Mouse (Mus musculus): ENCODE measurements around the gene Tac2. TPM values are rescaled to one million over a fixed set of nuclear protein-coding genes. Genes with fewer than 3 reads are reported as not detected.
A peak's percentile ranks its signal among the peaks of the same experiment; 100 is the strongest.

Tac2 gene
- total RNA-seq (2021) = not detected in 2 replicates
- long read RNA-seq = 0 reads

DNA sequence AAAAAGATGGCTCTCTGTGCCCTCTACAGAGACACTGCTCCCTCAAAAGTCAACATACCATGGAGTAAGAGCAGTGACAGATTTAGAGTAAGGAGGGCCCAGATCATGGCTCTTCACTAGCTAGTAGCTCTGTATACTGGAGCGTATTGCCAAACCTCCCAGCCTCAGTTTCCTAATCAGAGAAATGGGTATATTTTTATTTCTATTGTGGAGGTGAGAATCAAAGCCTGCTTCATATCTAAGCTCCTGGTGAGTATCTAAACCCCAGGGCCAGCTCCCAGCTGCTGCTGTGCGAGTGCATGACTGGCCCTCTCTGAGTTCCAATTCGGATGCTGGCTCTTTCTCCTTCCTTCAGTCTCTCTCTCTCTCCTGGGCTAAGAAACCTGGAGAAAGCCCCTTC is at the start of gene Tac2:
Gene Tac2 (plus strand): TSS at position 301 of the 400 bp plus-strand sequence.
- DNase-seq = no peak

DNA sequence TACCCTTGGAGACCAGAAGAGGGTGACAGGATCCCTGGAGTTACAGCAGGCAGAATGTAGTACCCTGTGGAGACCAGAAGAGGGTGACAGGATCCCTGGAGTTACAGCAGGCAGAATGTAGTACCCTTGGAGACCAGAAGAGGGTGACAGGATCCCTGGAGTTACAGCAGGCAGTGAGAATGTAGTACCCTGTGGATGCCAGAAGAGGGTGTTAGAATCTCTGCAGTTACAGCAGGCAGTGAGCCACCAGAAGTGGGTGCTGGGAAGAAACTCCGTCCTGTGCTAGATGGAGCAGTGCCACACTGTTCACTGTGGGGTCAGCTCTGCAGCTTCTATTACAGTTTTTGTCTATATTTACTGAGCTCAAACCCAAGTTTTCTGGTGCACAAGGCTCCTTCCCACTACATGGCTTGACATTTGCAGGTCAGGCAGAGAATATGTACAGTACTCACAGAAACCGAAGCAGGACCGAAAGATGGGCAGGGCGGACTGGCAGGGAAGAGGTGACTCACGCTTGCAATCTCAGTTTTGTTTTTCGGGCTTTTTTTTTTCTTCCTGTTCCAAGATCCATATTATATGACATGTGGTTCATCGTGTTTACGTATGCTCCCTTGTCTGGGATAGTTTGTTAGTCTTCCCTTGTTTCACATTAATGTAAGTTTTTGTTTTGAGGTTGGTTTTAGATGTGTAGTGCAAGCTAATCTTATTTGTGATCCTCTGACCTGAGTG is 49.3 kb upstream of the Tac2 start:
- peak; percentile 58 for DNase-seq

DNA sequence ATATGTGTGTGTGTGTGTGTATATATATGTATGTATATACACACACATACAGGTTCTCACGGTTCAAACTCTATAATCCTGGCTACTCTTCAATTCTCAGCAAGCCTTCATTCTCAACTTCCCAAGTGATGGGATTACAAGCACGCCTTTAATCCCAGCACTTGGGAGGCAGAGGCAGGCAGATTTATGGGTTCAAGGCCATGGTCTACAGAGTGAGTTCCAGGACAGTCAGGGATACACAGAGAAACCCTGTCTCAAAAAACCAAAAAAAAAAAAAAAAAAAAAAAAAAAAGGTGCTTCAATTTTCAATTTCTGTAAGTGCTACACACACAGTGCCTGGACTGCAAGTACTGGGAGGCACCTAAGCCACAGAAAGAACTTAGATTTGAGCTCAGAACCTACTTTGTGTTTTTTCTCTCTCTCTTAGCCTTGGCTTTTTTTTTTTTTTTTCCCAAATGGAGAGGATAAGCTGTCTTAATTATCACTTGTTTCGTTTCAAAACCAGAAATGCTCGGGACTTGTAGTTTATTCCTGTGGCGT is 48.3 kb upstream of the Tac2 start:
- DNase-seq = no peak

DNA sequence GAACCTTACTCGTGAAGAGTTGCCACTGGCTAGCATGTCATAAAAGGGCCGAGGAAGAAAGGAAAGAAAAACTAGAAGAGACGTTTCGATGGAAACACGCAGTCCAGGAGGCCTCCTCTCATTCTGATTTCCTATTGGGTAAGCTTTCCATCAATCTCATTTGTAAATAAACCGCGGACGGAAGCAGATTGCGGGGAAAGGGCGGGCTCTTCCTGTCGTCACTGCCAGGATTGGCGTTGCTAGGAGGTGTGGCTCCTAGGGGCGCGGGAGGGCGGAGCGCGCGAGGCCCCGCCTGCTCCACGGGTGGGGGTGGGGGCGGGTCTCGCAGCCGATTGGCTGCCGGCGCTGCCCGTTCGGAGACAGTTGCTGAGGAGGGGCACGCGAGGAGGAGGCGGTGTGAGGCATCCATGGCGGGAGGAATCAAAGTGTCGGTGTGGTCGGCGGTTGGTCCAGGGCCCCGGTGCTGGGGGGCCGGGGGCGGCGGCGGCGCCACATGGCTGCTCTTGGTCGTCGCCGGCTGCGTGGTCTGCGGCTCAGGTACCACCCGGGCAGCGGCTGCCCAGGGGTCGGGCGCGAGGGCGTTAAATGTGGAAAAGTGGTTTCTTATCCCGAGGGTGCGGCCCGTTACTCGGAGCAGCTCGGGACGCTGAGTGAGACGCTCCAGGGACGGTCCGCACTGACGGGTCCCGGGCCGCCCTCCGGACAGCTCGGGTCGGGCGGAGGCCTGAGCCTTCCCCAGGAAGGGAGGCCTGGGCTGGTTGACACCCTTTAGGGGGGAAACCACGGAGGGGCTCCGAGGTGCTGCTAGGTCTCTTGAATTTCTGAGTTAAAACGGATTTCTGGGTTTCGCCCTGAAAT is 47.4 kb upstream of the Tac2 start:
- peak; percentile 93 for DNase-seq

DNA sequence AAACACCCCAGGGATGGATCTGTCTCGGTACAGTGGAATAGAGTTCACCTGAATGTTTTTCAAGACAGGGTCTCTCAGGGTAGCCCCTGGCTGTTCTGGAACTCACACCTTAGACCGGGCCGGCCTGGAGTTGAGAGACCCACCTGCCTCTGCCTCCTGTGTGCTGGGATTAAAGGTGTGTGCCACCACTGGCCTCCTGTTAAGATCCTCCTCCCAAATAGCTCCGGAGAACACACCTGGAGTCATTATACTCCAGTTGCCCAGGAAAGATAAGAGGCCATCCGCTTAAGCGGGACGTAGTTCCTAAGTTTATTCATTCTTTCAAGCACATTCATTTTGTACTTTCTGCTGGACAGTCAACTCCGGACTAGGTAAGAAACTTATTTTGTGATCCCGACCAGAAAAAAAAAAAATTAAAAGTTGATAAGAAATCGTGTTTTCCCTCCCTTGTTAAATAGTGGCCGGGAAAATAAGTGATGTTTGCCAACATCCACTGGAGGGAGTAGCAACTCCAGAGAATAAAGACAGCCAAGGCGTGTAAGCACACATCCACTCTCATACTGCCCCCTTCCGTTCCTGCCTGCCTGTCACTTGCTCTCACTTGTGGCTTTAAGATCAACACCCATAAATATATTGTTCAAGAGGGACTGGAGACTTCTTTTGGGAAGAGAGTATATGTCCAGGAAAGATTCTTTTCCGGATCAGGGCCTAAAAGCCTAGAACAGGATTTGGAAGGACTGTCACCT is 46.5 kb upstream of the Tac2 start:
- peak; percentile 49 for DNase-seq

DNA sequence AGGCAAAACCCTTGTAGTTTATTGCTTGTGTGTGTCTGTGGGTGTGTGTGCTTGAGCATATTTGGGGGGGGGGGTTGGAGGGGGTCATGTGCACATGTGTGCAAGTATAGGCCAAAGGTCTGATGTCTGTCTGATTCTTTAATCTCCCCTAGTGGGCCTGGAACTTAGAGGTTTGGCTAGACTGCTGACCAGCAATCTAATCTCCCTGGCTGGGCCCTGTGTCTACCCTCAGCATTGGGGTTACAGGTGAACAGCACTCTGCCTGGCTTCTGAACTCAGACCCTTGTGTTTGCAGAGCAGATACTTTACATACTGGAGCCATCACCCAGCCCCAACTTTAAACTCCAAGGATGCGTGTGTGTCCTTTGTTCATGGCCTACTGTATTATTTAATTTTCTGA is 45.1 kb upstream of the Tac2 start:
- DNase-seq = no peak

DNA sequence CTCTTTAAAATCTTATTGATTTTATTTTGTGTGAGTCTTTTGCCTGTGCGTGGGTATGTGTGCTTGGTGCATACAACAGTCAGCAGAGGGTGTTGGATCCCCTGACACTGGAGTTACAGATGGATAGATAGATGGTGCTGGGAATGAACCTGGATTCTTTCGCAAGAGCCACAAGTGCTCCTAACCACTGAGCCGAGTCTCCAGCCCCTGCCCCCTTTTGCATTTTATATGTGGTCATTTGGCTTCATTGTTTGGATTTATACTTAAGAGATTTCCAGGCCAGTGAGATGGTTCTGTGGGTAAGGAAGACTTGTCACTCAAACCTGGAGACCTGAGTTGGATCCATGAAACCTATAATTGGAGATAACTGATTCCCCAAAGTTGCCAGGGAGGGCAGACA is 44.4 kb upstream of the Tac2 start:
- DNase-seq = no peak

DNA sequence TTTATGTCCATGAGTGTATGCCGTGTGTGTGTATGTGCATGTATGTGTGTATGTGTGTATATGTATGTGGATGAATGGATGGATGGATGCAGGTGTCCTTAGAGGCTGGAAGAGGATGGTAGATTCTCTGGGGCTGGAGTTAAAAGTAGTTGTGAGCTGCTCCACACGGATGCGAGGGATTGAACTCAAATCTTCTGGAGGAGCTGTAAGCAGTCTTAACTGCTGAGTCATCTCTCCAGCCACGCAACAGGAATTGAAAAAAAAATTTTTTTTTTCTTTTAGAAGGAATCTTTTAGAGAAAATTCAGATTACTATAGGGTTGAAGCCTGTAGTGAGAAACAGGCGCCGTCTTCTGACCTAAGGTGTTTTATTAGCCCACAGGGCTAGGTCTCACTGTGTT is 41.4 kb upstream of the Tac2 start:
- no peak for DNase-seq

DNA sequence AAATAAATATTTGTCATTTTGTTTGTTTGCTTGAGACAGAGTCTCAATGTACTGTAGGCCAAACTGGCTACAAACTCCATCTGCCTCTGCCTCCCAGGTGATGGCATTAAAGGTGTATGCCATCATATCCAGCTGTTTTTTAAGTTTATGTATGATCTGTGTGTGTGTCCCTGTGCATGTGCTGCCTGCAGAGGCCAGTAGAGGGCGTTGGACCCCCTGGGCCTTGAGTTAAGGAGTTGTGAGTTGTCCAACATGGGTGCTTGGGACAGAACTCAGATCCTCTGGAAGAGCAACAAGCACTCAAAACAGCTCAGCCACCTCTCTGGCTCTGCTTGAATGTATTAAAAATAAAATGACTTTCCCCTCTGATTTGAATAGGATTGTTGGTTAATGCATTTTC is 33.2 kb upstream of the Tac2 start:
- no peak for DNase-seq

DNA sequence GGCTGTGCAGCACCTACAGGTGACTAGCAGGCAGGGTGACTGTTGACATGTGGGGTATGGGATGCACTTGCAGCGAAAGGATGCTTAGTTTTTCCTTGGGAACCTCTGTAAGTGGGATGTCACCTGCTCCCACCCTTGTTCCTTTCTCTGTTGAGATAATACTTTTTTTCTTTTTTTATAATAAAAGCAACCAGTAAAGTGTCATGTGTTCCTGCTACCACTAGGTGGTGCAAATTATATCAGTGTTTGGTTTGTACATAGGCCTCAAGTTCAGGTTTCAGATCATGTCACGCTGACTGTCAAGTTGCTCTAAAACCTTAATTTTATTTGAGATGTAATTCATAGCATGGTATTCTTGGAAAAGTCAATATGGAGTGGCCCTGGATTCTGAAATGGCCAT is 29.6 kb upstream of the Tac2 start:
- DNase-seq = no peak

DNA sequence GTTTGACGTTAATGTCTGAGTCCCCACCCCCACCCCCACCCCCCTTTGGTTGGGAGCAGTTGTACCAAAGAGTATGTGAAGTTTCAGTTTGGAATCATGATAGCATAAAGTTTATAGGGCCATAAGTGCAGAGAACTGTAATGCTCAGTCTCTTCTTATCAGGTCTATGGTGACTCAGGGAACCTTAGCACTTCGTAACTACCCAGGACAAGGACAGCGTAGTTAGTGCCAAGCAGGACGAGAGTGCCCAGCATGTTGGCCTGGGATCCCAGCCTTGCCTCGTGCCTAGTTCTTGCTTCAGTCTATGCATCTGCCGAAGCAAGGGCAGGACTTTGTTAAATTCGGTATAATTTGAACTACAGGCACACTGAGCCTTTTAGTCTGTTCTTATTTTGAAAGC is 28.5 kb upstream of the Tac2 start:
- peak; percentile 48 for DNase-seq

DNA sequence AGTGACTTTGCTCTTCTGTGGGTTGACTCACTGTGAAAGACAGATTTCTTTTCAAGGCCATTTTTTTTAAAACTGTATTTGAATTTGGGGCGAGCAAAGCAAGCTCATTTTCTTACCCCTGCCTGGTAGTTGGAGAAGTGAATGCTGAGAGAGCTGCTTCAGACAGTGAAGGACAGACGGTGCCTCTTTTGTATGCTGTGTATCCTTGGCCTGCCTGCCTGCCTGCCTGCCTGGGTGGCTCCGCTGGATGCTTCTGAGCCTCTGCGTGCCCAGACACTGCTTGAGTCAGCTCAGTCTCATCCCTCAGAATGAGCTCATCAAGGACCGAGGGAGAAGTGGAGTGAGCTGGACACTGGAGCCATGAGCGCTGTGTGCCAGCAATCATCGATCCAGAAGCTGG is 25.3 kb upstream of the Tac2 start:
- DNase-seq = peak; percentile 64

DNA sequence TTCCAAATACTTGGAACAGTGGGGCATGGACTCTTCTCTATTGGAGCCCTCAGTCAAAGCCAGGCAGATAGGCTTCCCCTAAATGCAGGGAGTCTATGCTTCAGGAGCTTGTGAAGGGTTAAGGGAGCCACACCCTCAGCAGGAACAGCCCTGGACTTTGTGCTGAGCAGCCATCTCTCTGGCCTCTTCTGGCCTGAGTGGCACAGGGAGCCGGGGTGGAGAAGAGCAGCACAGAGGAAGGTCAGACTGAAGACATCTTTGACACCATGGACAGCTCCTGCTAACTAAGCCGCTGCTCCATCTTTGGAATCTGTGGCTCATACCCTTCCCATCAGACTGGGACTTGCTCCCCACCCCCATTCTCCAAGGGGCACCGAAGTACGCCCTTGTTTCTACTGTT is 21.0 kb upstream of the Tac2 start:
- no peak for DNase-seq

DNA sequence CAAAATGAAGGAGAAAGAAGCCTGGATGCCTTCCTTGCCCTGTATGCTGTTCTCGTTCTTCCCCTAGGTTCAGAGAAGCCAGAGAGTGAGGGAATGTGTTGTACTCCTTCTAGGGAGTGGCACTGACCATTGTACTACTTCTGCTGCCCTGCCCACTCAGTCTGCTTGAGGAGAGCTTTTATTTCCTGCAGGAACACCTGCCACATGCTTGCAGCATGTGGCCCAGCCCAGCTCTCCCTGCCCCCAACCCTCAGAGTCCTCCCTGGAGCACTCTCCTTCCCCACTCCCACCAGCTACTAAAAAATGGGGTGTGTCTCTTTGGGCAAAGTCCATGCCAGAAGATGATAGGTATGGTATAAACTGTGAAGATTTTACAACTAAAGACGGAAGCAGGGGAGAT is 20.0 kb upstream of the Tac2 start:
- DNase-seq = no peak

DNA sequence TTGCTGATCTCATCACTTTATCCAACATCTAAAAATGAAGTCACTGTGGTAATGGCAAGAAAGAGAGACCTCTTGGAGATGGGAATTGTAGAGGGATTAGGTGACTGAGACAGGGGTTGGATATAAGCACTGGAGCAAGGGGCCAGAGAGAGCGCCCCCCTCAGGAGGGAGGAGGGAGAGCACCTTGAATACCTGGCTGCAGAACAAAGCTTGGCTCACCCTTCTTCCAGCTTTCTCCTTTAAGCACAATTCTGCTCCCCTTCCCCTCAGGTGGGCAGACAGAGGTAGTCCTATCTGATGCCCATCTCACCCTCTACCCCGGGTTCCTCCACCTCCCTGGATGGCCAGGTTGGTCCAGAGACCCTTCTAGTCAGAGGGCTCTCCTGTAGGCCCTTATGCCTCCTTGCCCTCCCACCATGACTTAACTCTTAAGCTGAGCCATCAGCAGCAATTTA is 19.5 kb upstream of the Tac2 start, which contains the start of gene Myo1a:
Gene Myo1a (plus strand): TSS at position 405 of the 455 bp plus-strand sequence.
- no peak for DNase-seq

DNA sequence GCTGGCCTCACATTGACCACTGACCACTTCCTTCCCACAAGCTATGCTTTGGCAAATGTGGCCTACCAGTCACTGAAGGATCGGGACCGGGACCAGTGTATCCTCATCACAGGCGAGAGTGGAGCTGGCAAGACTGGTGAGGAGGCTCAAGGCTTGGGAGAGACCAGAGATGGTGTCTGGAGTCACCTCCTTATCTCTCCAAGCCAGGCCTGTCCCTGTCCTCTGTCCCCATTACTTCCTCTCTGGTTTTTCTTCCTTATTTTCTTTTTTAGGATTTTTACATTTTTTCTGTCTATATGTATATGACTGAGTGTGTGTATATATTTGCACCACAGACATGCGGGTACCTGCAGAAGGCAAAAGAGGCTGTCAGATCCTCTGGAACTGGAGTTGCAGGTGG is 18.5 kb upstream of the Tac2 start:
- DNase-seq = no peak

DNA sequence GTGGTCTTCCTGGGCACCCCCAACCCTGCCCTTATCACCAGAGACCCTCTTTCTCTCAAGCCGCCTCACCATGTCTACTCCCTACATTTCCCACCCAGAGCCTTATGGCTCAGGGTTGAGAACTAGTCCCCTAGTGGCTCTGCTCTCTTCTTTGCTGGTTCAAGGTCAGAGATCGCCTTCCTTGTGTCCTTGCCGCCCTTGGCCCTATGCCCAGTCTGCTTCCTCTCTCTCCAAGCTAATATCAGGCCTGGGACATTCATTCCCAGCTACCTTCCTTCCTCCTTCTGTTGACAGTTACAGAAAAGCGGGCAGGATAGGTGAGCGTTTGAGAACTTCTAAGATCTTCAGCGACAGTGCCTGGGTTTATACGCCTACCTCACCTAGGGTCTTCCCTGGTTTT is 16.6 kb upstream of the Tac2 start:
- peak; percentile 86 for DNase-seq

DNA sequence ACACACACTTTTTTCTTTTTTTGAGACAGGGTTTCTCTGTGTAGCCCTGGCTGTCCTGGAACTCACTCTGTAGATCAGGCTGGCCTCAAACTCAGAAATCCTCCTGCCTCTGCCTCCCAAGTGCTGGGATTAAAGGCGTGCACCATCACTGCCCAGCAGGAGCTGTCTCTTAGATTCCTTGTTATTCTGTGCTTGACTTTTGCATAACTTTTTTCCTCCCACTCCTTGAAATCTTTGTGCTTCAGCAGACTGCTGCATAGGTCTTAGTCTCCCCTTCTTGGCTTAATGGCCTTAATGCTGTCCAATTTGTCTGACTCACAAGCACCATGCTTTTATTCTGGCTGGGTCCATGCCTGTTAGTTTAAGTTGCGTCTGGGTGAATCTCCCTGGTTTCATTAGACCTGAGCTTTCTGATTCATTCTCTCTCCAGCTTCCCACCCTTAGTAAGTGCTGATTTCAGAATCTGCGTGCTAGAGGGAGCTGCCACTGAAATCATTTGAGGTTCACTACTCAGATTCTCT is 15.4 kb upstream of the Tac2 start:
- no peak for DNase-seq

DNA sequence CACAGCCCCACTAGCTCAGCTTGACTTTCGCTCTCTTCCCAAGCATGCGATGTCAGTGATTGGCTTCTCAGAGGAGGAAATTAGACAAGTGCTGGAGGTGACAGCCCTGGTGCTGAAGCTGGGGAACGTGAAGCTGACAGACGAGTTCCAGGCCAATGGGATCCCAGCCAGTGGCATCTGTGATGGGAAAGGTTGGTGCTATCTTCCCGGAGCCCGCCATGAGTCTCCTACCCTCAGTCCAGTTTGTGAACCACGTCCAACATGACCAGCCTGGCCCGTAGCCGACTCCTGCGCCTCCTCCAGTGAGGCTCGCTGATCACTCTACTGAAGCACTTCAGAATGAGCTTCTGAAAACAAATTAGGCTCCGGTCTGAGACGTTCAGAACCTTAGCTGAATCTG is 13.9 kb upstream of the Tac2 start:
- no peak for DNase-seq

DNA sequence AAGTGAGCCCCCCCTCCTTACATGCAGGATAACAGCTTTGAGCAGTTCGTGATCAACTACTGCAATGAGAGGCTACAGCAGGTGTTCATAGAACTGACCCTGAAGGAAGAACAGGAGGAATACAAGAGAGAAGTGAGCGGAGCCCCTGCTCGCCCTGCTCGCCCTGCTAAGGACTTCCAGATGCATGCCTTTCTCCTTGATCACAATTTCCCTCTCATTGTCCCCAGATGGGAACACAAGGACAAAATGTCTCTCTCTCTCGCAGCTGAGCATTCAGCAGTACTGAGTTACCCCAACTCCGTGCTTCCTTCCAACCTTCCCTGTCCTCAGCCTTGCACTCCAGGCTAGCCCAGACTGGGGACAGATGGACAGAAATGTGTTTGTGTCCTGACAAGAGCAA is 11.5 kb upstream of the Tac2 start:
- DNase-seq = no peak

DNA sequence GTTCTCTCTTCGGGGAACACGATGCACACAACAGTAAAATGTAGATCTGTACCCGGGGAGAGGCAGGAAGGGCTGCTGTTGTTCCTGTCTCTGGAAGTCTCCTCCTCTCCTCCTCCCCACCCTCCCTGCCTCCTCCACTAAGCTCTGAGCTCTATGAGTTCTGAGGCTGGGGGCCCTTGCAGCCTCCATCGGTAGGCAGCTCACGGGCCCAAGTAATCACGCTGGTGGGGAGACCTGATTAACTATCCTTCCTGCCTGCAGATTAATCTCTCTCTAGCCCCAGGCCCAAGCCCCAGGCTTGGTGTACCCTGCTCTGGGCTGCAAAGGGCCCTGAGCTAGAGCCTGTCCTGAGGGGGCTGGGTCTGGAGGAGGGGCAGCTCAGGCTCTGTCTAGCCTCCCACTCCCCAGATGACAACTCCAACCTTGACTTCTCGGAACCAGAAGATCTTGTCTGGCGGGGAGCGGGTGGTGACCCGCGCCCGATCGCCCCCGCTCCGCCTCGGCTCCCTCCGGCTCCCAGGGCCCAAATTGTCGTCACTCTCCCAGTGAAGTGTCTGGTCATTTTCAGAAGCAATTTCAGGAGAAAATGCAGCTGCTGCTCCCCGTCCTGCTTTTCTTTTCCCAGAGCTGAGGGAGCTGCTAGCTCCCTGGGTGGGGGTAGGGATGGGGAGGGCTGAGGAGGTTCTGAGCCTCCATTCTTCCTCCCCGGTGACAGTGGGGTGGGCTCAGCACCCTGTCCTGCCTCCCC is 2.4 kb upstream of the Tac2 start:
- DNase-seq = no peak

DNA sequence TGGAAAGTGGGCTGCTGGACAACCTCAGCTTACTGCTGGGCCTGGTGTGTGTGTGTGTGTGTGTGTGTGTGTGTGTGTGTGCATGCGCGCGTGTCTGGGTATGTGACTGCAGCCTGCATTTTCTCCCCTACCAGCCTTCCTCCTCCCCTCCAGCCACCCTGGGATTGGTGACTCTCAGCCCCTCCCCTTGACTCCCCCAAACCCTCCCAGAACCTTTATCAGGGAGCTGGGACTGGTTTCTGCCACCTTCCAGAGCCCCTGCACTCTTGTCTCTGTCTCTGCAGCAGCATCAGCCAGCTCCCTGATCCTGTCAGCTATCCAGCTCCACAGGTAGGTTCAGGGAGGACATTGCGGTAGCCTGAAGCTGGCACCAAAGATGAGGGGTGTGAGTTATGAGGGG is 858 bp downstream of the Tac2 start:
- no peak for DNase-seq
